Mouse (Mus musculus) liver, postnatal 0 days (tissue): ENCODE data around the gene Snx29.

Experiments used
- CTCF ChIP-seq: sonication (generic); IDR thresholded peaks from 2 replicates; pipeline ENCODE4 v1.5.1; 2016; ENCODE audit warnings: antibody characterized with exemption, low read depth
- EP300 ChIP-seq: IDR thresholded peaks from 2 replicates; pipeline ENCODE4 v1.6.1; 2016; ENCODE audit warnings: antibody characterized with exemption, low read depth, mild to moderate bottlenecking

DNA sequence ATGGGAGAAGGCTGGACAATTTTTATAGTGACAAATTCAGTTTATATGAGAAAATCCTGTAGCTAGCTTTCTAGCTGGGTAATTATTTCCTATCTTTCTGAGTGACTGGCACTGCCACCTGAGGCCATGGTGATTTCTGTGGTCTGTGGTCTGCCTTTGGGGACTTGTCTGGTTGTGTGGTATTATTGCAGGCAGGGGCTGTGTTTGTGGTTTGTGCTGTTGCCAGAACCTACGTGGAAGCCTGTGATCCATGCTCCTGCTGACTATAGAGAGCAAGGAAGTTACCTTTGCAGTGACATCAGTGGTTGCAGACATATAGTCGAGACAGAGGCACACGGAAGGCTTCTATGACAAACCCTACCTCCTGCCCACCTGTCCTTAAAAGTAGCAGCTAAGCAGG lies 298.3 kb downstream of the Snx29 start:
- no peak for TF ChIP-seq EP300
- no peak for TF ChIP-seq CTCF
